Mouse (Mus musculus): ENCODE data around the gene Bcam.

The Bcam gene

GRCm38 (mm10) chr7:19751070-19751383 is 19.8 kb downstream of the Bcam start:
- no peak for DNase-seq

- peak; percentile 89 for DNase-seq
Observed at GRCm38 (mm10) chr7:19750217-19751069, 20.4 kb downstream of the Bcam start, which contains the start of gene Nectin2. TSS of gene Nectin2 (minus strand) at chr7:19750483.

- peak; percentile 97 for DNase-seq
Observed at GRCm38 (mm10) chr7:19749389-19750216, 21.2 kb downstream of the Bcam start.

- DNase-seq = no peak
Observed at GRCm38 (mm10) chr7:19748219-19749195, 22.3 kb downstream of the Bcam start.

- DNase-seq = peak; percentile 68
Observed at GRCm38 (mm10) chr7:19747420-19748218, 23.2 kb downstream of the Bcam start.

- DNase-seq = peak; percentile 50
Observed at GRCm38 (mm10) chr7:19746426-19747201, 24.2 kb downstream of the Bcam start.

GRCm38 (mm10) chr7:19745971-19746370 is 24.8 kb downstream of the Bcam start:
- no peak for DNase-seq

GRCm38 (mm10) chr7:19744590-19745385 is 26.0 kb downstream of the Bcam start:
- DNase-seq = no peak

GRCm38 (mm10) chr7:19743791-19744190 is 27.0 kb downstream of the Bcam start:
- no peak for DNase-seq

GRCm38 (mm10) chr7:19742468-19742867 is 28.3 kb downstream of the Bcam start:
- no peak for DNase-seq

GRCm38 (mm10) chr7:19741329-19742031 is 29.3 kb downstream of the Bcam start:
- peak; percentile 37 for DNase-seq

- peak; percentile 45 for DNase-seq
Observed at GRCm38 (mm10) chr7:19740269-19740668, 30.5 kb downstream of the Bcam start.

GRCm38 (mm10) chr7:19738771-19739170 is 32.0 kb downstream of the Bcam start:
- no peak for DNase-seq

GRCm38 (mm10) chr7:19736389-19737057 is 34.3 kb downstream of the Bcam start:
- DNase-seq = peak; percentile 78

GRCm38 (mm10) chr7:19734178-19734666 is 36.6 kb downstream of the Bcam start:
- DNase-seq = no peak

- no peak for DNase-seq
Observed at GRCm38 (mm10) chr7:19726541-19726940, 44.3 kb downstream of the Bcam start.

- no peak for DNase-seq
Observed at GRCm38 (mm10) chr7:19724167-19724566, 46.6 kb downstream of the Bcam start.

GRCm38 (mm10) chr7:19722754-19723195 is 48.0 kb downstream of the Bcam start:
- no peak for DNase-seq

GRCm38 (mm10) chr7:19719200-19719599 is 51.6 kb downstream of the Bcam start:
- no peak for DNase-seq

Measured in liver (tissue).